Mouse (Mus musculus) liver, adult 2 months (tissue): ENCODE measurements around the gene Usp32. TPM values are rescaled to one million over a fixed set of nuclear protein-coding genes. Genes with fewer than 3 reads are reported as not detected.

Source experiments
- DNase-seq: peaks from one replicate; pipeline ENCODE4 v3.0.0-alpha.2; 2011; ENCODE audit warnings: low read depth, low spot score; ENCODE audit errors: extremely low read depth
- H3K27ac ChIP-seq: fragments of 200-500 bp; replicated peaks from 2 replicates; pipeline ENCODE4 v1.5.1; 2012; ENCODE audit warnings: low read depth, mild to moderate bottlenecking, control low read depth, inconsistent platforms, low read length; ENCODE audit not compliant: insufficient read depth
- H3K27me3 ChIP-seq: fragments of 200-500 bp; 2 replicates; pipeline ENCODE4 v1.6.1; 2012; ENCODE audit warnings: mild to moderate bottlenecking, moderate library complexity, low read length, inconsistent platforms; ENCODE audit not compliant: control insufficient read depth, insufficient read depth
- H3K36me3 ChIP-seq: fragments of 200-500 bp; 2 replicates; pipeline ENCODE4 v1.6.1; 2012; ENCODE audit warnings: low read length, inconsistent platforms; ENCODE audit not compliant: control insufficient read depth, insufficient read depth
- H3K4me1 ChIP-seq: fragments of 200-500 bp; 2 replicates; pipeline ENCODE4 v1.6.1; 2011; ENCODE audit warnings: low read length; ENCODE audit not compliant: control insufficient read depth, insufficient read depth
- H3K4me3 ChIP-seq: fragments of 200-500 bp; 2 replicates; pipeline ENCODE4 v1.5.1; 2011; ENCODE audit warnings: low read depth, mild to moderate bottlenecking, control low read depth, low read length, moderate library complexity; ENCODE audit not compliant: insufficient read depth
- H3K79me2 ChIP-seq: fragments of 200-500 bp; 2 replicates; pipeline ENCODE4 v1.6.1; 2012; ENCODE audit warnings: inconsistent platforms, mild to moderate bottlenecking, low read length, moderate library complexity; ENCODE audit not compliant: control insufficient read depth, insufficient read depth
- H3K9ac ChIP-seq: fragments of 200-500 bp; 2 replicates; pipeline ENCODE4 v1.6.1; 2012; ENCODE audit warnings: low read depth, mild to moderate bottlenecking, control low read depth, inconsistent platforms, low read length
- CTCF ChIP-seq: fragments of 200-500 bp; IDR thresholded peaks from 2 replicates; pipeline ENCODE4 v1.5.1; 2011; ENCODE audit warnings: low read depth, low read length, control low read depth
- POLR2A ChIP-seq: fragments of 200-500 bp; IDR thresholded peaks from 2 replicates; pipeline ENCODE4 v1.6.1; 2011; ENCODE audit warnings: low read length, control low read depth; ENCODE audit not compliant: insufficient read depth; ENCODE audit errors: extremely low read depth
- WGBS: fragments of 180-500 bp; shearing (Covaris S2); methylation state at CpG from one replicate; pipeline ENCODE4 v1.1.7; 2018; 5-methylcytosine and 5-hydroxymethylcytosine counted together
- polyA plus RNA-seq: library from polyadenylated mRNA; depleted of rRNA; stranded (reverse); fragments of >200 nt; gene quantifications from 2 replicates; pipeline ENCODE4 v1.2.3, GENCODE M21; 2012
- total RNA-seq: library from RNA; depleted of rRNA; stranded (reverse); fragments of >200 nt; gene quantifications from 2 replicates; pipeline ENCODE4 v1.2.3, GENCODE M21; 2014

Usp32 gene
- total and polyA plus RNA-seq, 2 experiments, result 3.2 to 28.7 TPM

DNA sequence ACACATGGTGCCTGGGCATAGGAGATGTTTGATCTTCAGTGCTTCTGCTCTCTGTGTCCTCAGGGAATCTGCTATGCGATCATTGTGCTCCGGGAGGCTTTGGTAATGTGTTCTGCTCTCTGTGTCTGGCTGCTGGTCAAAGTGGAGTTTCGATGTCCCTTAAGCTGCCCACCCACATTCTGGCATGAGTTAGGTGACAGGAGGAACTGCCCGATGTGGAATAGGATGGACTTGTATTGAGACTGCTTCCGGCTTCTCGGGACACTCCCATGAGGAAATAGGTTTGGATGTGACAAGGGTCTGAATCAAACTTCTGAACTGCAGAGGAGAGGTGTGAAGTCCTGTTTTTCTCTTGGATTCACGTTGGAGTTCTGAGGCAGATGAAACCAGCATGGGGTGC, 165.4 kb downstream of the Usp32 start:
- WGBS, result 54% methylated on average over 7 of the region's 7 CpGs
- no peak overlapping the region for H3K9ac ChIP-seq
- H3K27me3 ChIP-seq, result no peaks in the 10 kb centered on the region
- H3K4me3 ChIP-seq, result no peak overlapping the region
- TF ChIP-seq POLR2A (no peak), CTCF (no peak)
- no peaks in the 10 kb centered on the region for H3K36me3 ChIP-seq
- H3K27ac ChIP-seq, result no peak overlapping the region
- H3K4me1 ChIP-seq, result no peaks in the 10 kb centered on the region
- no peak for DNase-seq
- H3K79me2 ChIP-seq, result no peaks in the 10 kb centered on the region

GRCm38 (mm10) chr11:84973661-84974060, 166.3 kb downstream of the Usp32 start:
- DNase-seq, result no peak
- Histone ChIP-seq H3K4me3 (no peak overlapping the region), H3K36me3 (no peaks in the 10 kb centered on the region), H3K9ac (no peak overlapping the region), H3K4me1 (no peaks in the 10 kb centered on the region), H3K27me3 (no peaks in the 10 kb centered on the region), H3K27ac (no peak overlapping the region), H3K79me2 (no peaks in the 10 kb centered on the region)
- WGBS, result 72% methylated on average over 5 of the region's 5 CpGs
- no peak for TF ChIP-seq POLR2A
- TF ChIP-seq CTCF, result no peak

DNA sequence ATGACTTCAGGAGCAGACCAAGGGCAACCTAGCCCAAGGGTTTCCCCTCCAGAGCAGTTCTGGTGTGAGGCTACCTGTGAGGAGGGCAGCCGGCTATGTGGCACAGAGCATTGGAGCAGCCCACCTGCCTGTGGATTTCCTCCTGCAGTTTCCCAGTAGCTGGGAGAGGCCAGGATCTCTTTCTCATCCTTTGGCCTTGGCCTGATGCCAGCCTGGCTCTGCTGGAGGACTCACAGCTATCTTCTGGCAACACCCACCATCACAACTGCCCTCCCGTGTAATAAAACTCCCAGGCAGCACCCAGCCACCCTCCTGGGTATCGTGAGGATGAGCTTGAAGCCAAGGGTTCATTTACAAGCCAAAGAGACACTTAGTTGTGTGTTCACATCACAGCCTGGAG, 167.9 kb downstream of the Usp32 start:
- H3K27ac ChIP-seq, result no peak overlapping the region
- no peak for DNase-seq
- H3K9ac ChIP-seq, result no peak overlapping the region
- H3K4me3 ChIP-seq, result no peak overlapping the region
- WGBS, result 53% methylated on average over 3 of the region's 3 CpGs
- no peaks in the 10 kb centered on the region for H3K27me3 ChIP-seq
- H3K4me1 ChIP-seq, result no peaks in the 10 kb centered on the region
- no peak for TF ChIP-seq CTCF
- TF ChIP-seq POLR2A, result no peak
- H3K36me3 ChIP-seq, result no peaks in the 10 kb centered on the region
- H3K79me2 ChIP-seq, result no peaks in the 10 kb centered on the region

DNA sequence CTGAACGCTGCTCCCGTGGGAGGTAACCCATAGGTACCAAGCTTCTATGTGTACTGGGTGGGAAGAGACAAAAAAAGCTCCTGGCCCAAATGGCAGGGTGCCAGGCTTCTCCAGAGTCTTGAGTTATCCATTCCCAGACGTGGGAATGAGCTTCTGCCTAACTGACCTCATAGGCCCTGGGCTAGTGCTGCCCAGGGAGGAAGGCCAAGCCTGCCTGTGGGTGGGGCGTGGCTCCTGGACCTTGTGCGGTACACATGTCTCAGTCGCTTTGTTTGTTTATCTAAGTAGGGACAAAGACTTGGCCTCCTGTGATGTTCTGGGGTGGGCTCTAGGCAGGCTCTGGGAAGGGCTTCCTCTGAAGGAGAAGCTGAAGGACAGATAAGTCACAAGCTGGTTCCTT, 171.2 kb downstream of the Usp32 start:
- H3K36me3 ChIP-seq, result no peaks in the 10 kb centered on the region
- TF ChIP-seq CTCF (no peak), POLR2A (no peak)
- no peaks in the 10 kb centered on the region for H3K27me3 ChIP-seq
- no peak overlapping the region for H3K9ac ChIP-seq
- no peak for DNase-seq
- no peaks in the 10 kb centered on the region for H3K79me2 ChIP-seq
- no peak overlapping the region for H3K4me3 ChIP-seq
- H3K4me1 ChIP-seq, result no peaks in the 10 kb centered on the region
- WGBS, result 65% methylated on average over 6 of the region's 6 CpGs
- H3K27ac ChIP-seq, result no peak overlapping the region

DNA sequence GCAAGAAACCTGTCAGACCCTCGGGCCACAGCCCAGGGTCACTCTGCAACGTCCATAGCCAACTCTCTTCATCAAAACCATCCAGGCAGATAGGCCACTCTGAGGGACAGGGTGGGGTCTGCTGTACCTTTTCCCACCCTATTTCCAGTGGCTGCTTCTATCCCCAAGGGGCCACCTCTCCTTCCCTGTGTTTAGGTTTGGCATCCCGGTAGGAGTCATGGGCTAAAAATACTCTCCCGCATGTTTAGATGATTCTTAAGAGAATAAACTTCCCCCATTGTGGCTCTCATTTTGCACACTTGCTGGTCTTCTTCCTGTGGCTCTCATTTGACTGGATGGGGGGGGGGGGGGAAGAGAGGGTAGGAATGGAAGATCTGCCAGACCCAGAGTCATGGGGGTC, 171.7 kb downstream of the Usp32 start:
- Histone ChIP-seq H3K27me3 (no peaks in the 10 kb centered on the region), H3K79me2 (no peaks in the 10 kb centered on the region), H3K27ac (no peak overlapping the region), H3K9ac (no peak overlapping the region), H3K4me3 (no peak overlapping the region), H3K4me1 (no peaks in the 10 kb centered on the region), H3K36me3 (no peaks in the 10 kb centered on the region)
- TF ChIP-seq POLR2A, result no peak
- no peak for TF ChIP-seq CTCF
- WGBS, result 81% methylated on average over 4 of the region's 4 CpGs
- DNase-seq, result no peak

- H3K36me3 ChIP-seq, result no peaks in the 10 kb centered on the region
- no peak overlapping the region for H3K4me3 ChIP-seq
- TF ChIP-seq POLR2A, result no peak
- no peak for TF ChIP-seq CTCF
- DNase-seq, result no peak
- no peaks in the 10 kb centered on the region for H3K27me3 ChIP-seq
- 73% methylated on average over 5 of the region's 5 CpGs for WGBS
- H3K4me1 ChIP-seq, result no peaks in the 10 kb centered on the region
- no peak overlapping the region for H3K9ac ChIP-seq
- no peaks in the 10 kb centered on the region for H3K79me2 ChIP-seq
- no peak overlapping the region for H3K27ac ChIP-seq
These were observed 172.8 kb downstream of the Usp32 start for GRCm38 (mm10) chr11:84967113-84967512.
